Mouse (Mus musculus): ENCODE measurements at regions not wholly inside any gene's neighbourhood (a gene's known extent, or its start where the extent isn't known, plus 50 kb on each side); places are given as distances from the start of the nearest gene placed in this dataset.

- no peak for DNase-seq
Measured at GRCm38 (mm10) chr13:29136231-29136630, 182.7 kb upstream of the Sox4 start.

- no peak for DNase-seq
Measured at GRCm38 (mm10) chr13:29127499-29127898, 174.0 kb upstream of the Sox4 start.

- DNase-seq: no peak
Measured at GRCm38 (mm10) chr13:29123477-29123876, 170.0 kb upstream of the Sox4 start.

- DNase-seq: no peak
Measured at GRCm38 (mm10) chr13:29121121-29121520, 167.6 kb upstream of the Sox4 start.

GRCm38 (mm10) chr13:29119357-29119756 is 165.8 kb upstream of the Sox4 start:
- no peak for DNase-seq

- no peak for DNase-seq
Measured at GRCm38 (mm10) chr13:29114998-29115495, 161.5 kb upstream of the Sox4 start.

- DNase-seq: peak; percentile 15
Measured at GRCm38 (mm10) chr13:29110127-29110526, 156.6 kb upstream of the Sox4 start.

- DNase-seq: peak; percentile 11
Measured at GRCm38 (mm10) chr13:29109064-29109856, 155.7 kb upstream of the Sox4 start.

GRCm38 (mm10) chr13:29108214-29108613 is 154.7 kb upstream of the Sox4 start:
- no peak for DNase-seq

- DNase-seq: no peak
Measured at GRCm38 (mm10) chr13:29092166-29092565, 138.7 kb upstream of the Sox4 start.

- DNase-seq: no peak
Measured at GRCm38 (mm10) chr13:29086854-29087253, 133.3 kb upstream of the Sox4 start.

GRCm38 (mm10) chr13:29081064-29081463 is 127.6 kb upstream of the Sox4 start:
- no peak for DNase-seq

- no peak for DNase-seq
Measured at GRCm38 (mm10) chr13:29079841-29080240, 126.3 kb upstream of the Sox4 start.

GRCm38 (mm10) chr13:29073630-29074029 is 120.1 kb upstream of the Sox4 start:
- DNase-seq: no peak

GRCm38 (mm10) chr13:29063924-29064323 is 110.4 kb upstream of the Sox4 start:
- no peak for DNase-seq

GRCm38 (mm10) chr13:29058685-29059084 is 105.2 kb upstream of the Sox4 start:
- DNase-seq: no peak

- DNase-seq: peak; percentile 68
Measured at GRCm38 (mm10) chr13:29049730-29050129, 96.2 kb upstream of the Sox4 start.

- DNase-seq: no peak
Measured at GRCm38 (mm10) chr13:29048990-29049576, 95.6 kb upstream of the Sox4 start.

- DNase-seq: no peak
Measured at GRCm38 (mm10) chr13:29044655-29045054, 91.1 kb upstream of the Sox4 start.

- DNase-seq: no peak
Measured at GRCm38 (mm10) chr13:29040331-29040730, 86.8 kb upstream of the Sox4 start.

GRCm38 (mm10) chr13:29034904-29035303 is 81.4 kb upstream of the Sox4 start:
- DNase-seq: peak; percentile 44

GRCm38 (mm10) chr13:29034444-29034843 is 80.9 kb upstream of the Sox4 start:
- no peak for DNase-seq

- no peak for DNase-seq
Measured at GRCm38 (mm10) chr13:29027146-29027545, 73.6 kb upstream of the Sox4 start.

- no peak for DNase-seq
Measured at GRCm38 (mm10) chr13:29023486-29023885, 70.0 kb upstream of the Sox4 start.

All from embryo, embryonic 11 days (tissue).